Mouse (Mus musculus) thymus, adult 2 months (tissue): ENCODE data around the gene Gdf7.

Experiments
- CTCF ChIP-seq: fragments of 200-500 bp; IDR thresholded peaks from 2 replicates; pipeline ENCODE4 v1.5.1; 2012; ENCODE audit warnings: mild to moderate bottlenecking, control low read depth, low read length, moderate library complexity, borderline replicate concordance; ENCODE audit not compliant: control insufficient read depth, poor library complexity, insufficient read depth; ENCODE audit errors: extremely low read depth
- POLR2A ChIP-seq: fragments of 200-500 bp; IDR thresholded peaks from 2 replicates; pipeline ENCODE4 v1.6.1; 2012; ENCODE audit warnings: mild to moderate bottlenecking, low read length, control low read depth, moderate library complexity; ENCODE audit not compliant: control insufficient read depth, poor library complexity, insufficient read depth; ENCODE audit errors: extremely low read depth

DNA sequence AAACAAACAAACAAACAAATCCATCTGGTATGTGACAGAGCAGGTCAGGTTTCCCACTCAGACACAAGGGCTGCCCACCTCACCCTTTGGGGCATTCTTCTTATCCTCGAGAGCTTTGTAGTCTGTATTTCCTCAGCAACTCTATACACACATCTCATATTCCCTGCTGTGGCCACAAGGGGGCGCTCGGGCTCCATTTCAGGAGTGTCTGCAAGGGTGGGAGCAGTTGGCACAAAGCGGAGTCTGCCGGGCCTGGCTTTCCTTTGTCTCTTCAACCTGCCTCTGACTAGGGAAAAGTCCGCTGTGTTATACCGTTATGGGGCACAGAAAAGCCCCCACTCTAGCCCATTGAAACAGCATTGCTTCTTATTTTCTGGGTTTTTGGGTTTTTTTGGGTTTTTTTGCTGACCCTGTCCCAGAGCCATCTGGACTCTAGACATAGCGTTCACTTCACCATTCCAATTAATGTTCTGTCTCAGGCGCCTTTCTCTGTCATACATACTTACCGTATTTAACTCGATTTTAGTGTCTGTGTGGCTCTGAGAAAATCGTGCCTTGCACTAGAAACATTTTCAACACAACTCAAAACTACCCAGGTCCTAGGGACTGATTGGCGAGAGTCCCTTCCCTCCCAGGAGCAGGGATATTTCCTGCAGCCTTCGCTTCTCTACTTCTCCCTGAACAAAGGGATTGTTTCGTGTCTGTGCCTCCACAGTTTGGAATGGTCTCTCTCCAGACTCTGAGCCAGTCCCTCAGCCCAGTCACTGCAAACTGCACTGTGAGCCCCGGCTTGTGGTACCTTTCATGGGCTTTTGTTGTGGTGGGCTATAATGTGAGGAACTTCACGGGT, 25.3 kb upstream of the Gdf7 start:
- peak; percentile 83; the same call in 1 of the 2 replicates for TF ChIP-seq CTCF
- no peak for TF ChIP-seq POLR2A
